Mouse (Mus musculus) CH12.LX (cell line): ENCODE data around the gene Smg5. TPM values are rescaled to one million over a fixed set of nuclear protein-coding genes. Genes with fewer than 3 reads are reported as not detected.

Experiments
- DNase-seq: peaks from one replicate; pipeline ENCODE4 v3.0.0-alpha.2; 2013; ENCODE audit errors: extremely low read depth
- H3K27ac ChIP-seq: 2 replicates; pipeline ENCODE4 v1.5.1; 2012; ENCODE audit warnings: low read depth, mild to moderate bottlenecking, control low read depth, moderate library complexity; ENCODE audit not compliant: insufficient read depth
- H3K27me3 ChIP-seq: replicated peaks from 2 replicates; pipeline ENCODE3; 2012; ENCODE audit warnings: inconsistent platforms
- H3K36me3 ChIP-seq, 2 experiments: replicated peaks in 1 of 2; 2 replicates each; pipeline versions ENCODE3 to v1.6.1; 2012; ENCODE audit warnings: inconsistent platforms in 1 of 2, low read length in 1 of 2, mild to moderate bottlenecking in 1 of 2, mixed read lengths in 1 of 2, moderate library complexity in 1 of 2; ENCODE audit not compliant: control insufficient read depth in 1 of 2, insufficient read depth in 1 of 2
- H3K4me1 ChIP-seq, 2 experiments: 2 replicates each; pipeline ENCODE4 v1.6.1; 2012; ENCODE audit warnings: inconsistent platforms in 1 of 2, moderate library complexity in 1 of 2; ENCODE audit not compliant: insufficient read depth in 2 of 2, control insufficient read depth in 1 of 2
- H3K4me2 ChIP-seq: 2 replicates; pipeline ENCODE4 v1.6.1; 2012; ENCODE audit warnings: low read depth, mild to moderate bottlenecking, control low read depth; ENCODE audit not compliant: poor library complexity, insufficient read depth, severe bottlenecking
- H3K4me3 ChIP-seq, 3 experiments: fragments of 150-350 bp in 1 of 3; sonication (generic) in 1 of 3; replicated peaks in 1 of 3; 2 replicates each; pipeline versions ENCODE3 to v1.5.1; 2011 to 2012; ENCODE audit warnings: low read depth in 2 of 3, low read length in 2 of 3, mild to moderate bottlenecking in 2 of 3, moderate library complexity in 2 of 3, control low read depth in 1 of 3, improper control_type of control experiment in 1 of 3, inconsistent platforms in 1 of 3, mixed read lengths in 1 of 3; ENCODE audit not compliant: poor library complexity in 1 of 3
- H3K79me2 ChIP-seq: replicated peaks from 2 replicates; pipeline ENCODE4 v1.6.1; 2012; ENCODE audit warnings: mild to moderate bottlenecking, moderate library complexity; ENCODE audit not compliant: control insufficient read depth, poor library complexity, insufficient read depth, severe bottlenecking; ENCODE audit errors: extremely low read depth
- H3K9ac ChIP-seq: 2 replicates; pipeline ENCODE4 v1.6.1; 2012; ENCODE audit warnings: low read depth, mild to moderate bottlenecking, control low read depth, moderate library complexity; ENCODE audit not compliant: insufficient read depth
- H3K9me3 ChIP-seq: replicated peaks from 2 replicates; pipeline ENCODE3; 2012; ENCODE audit warnings: low read length, inconsistent platforms, mixed read lengths
- BHLHE40 ChIP-seq: IDR thresholded peaks from 2 replicates; pipeline ENCODE4 v1.6.1; 2011; ENCODE audit warnings: mild to moderate bottlenecking, low read depth, low read length, improper control_type of control experiment
- CHD1 ChIP-seq: IDR thresholded peaks from 2 replicates; pipeline ENCODE4 v1.6.1; 2012; ENCODE audit warnings: low read depth, low read length, improper control_type of control experiment, inconsistent platforms
- CHD2 ChIP-seq: IDR thresholded peaks from 2 replicates; pipeline ENCODE4 v1.6.1; 2011; ENCODE audit warnings: low read length, improper control_type of control experiment
- CTCF ChIP-seq, 2 experiments: IDR thresholded peaks in 1 of 2; conservative IDR thresholded peaks in 1 of 2; 2 replicates each; pipeline ENCODE4 v1.5.1; 2011 to 2012; ENCODE audit warnings: low read depth in 2 of 2, low read length in 2 of 2, improper control_type of control experiment in 1 of 2, inconsistent platforms in 1 of 2, mild to moderate bottlenecking in 1 of 2, moderate library complexity in 1 of 2
- E2F4 ChIP-seq: IDR thresholded peaks from 2 replicates; pipeline ENCODE4 v1.6.1; 2011; ENCODE audit warnings: low read depth, low read length, improper control_type of control experiment; ENCODE audit not compliant: insufficient replicate concordance
- ELF1 ChIP-seq: IDR thresholded peaks from 2 replicates; pipeline ENCODE4 v1.6.1; 2014; ENCODE audit warnings: low read depth, mild to moderate bottlenecking, inconsistent platforms, low read length, improper control_type of control experiment
- EP300 ChIP-seq: IDR thresholded peaks from 2 replicates; pipeline ENCODE4 v1.6.1; 2011; ENCODE audit warnings: low read length, improper control_type of control experiment
- ETS1 ChIP-seq: conservative IDR thresholded peaks from 2 replicates; pipeline ENCODE4 v1.6.1; 2012; ENCODE audit warnings: low read depth, mild to moderate bottlenecking, inconsistent platforms, low read length, improper control_type of control experiment, moderate library complexity
- GABPA ChIP-seq: IDR thresholded peaks from 2 replicates; pipeline ENCODE4 v1.6.1; 2012; ENCODE audit warnings: low read depth, low read length, improper control_type of control experiment, inconsistent platforms; ENCODE audit not compliant: insufficient replicate concordance
- HCFC1 ChIP-seq: IDR thresholded peaks from 2 replicates; pipeline ENCODE4 v1.6.1; 2012; ENCODE audit warnings: low read depth, mild to moderate bottlenecking, inconsistent platforms, low read length, improper control_type of control experiment
- IRF4 ChIP-seq: IDR thresholded peaks from 2 replicates; pipeline ENCODE4 v1.6.1; 2014; ENCODE audit warnings: low read depth, mild to moderate bottlenecking, inconsistent platforms, low read length, improper control_type of control experiment
- JUN ChIP-seq: IDR thresholded peaks from 2 replicates; pipeline ENCODE4 v1.6.1; 2011; ENCODE audit warnings: low read depth, mild to moderate bottlenecking, low read length, improper control_type of control experiment, moderate library complexity; ENCODE audit not compliant: insufficient read depth
- JUND ChIP-seq: conservative IDR thresholded peaks from 2 replicates; pipeline ENCODE4 v1.6.1; 2011; ENCODE audit warnings: low read depth, low read length, improper control_type of control experiment
- KAT2A ChIP-seq: IDR thresholded peaks from 2 replicates; pipeline ENCODE4 v1.6.1; 2012; ENCODE audit warnings: low read length, improper control_type of control experiment, inconsistent platforms; ENCODE audit not compliant: insufficient replicate concordance
- MAX ChIP-seq: IDR thresholded peaks from 2 replicates; pipeline ENCODE4 v1.6.1; 2011; ENCODE audit warnings: low read length, improper control_type of control experiment
- MAZ ChIP-seq: IDR thresholded peaks from 2 replicates; pipeline ENCODE4 v1.6.1; 2012; ENCODE audit warnings: low read depth, mild to moderate bottlenecking, inconsistent platforms, low read length, improper control_type of control experiment, moderate library complexity
- MXI1 ChIP-seq: IDR thresholded peaks from 2 replicates; pipeline ENCODE4 v1.6.1; 2011; ENCODE audit warnings: mild to moderate bottlenecking, low read depth, low read length, improper control_type of control experiment
- MYC ChIP-seq: IDR thresholded peaks from 2 replicates; pipeline ENCODE4 v1.6.1; 2011; ENCODE audit warnings: low read depth, mild to moderate bottlenecking, improper control_type of control experiment, low read length
- NELFE ChIP-seq: IDR thresholded peaks from 2 replicates; pipeline ENCODE4 v1.6.1; 2011; ENCODE audit warnings: low read depth, low read length, improper control_type of control experiment
- NRF1 ChIP-seq: IDR thresholded peaks from 2 replicates; pipeline ENCODE4 v1.6.1; 2014; ENCODE audit warnings: low read depth, mild to moderate bottlenecking, inconsistent platforms, low read length, improper control_type of control experiment, moderate library complexity
- PAX5 ChIP-seq: IDR thresholded peaks from 2 replicates; pipeline ENCODE4 v1.6.1; 2012; ENCODE audit warnings: low read length, inconsistent platforms, mixed read lengths
- POLR2A ChIP-seq: IDR thresholded peaks from 2 replicates; pipeline ENCODE4 v1.6.1; 2011; ENCODE audit warnings: low read depth, mild to moderate bottlenecking, improper control_type of control experiment, low read length
- POLR2AphosphoS2 ChIP-seq: IDR thresholded peaks from 2 replicates; pipeline ENCODE4 v1.6.1; 2011; ENCODE audit warnings: low read depth, low read length, improper control_type of control experiment
- RAD21 ChIP-seq: IDR thresholded peaks from 2 replicates; pipeline ENCODE4 v1.6.1; 2011; ENCODE audit warnings: low read depth, mild to moderate bottlenecking, low read length, improper control_type of control experiment, moderate library complexity
- SIN3A ChIP-seq: IDR thresholded peaks from 2 replicates; pipeline ENCODE4 v1.6.1; 2012; ENCODE audit warnings: low read length, improper control_type of control experiment, inconsistent platforms
- TBP ChIP-seq: conservative IDR thresholded peaks from 2 replicates; pipeline ENCODE4 v1.6.1; 2011; ENCODE audit warnings: low read depth, low read length, improper control_type of control experiment
- USF1 ChIP-seq: IDR thresholded peaks from 2 replicates; pipeline ENCODE4 v1.6.1; 2014; ENCODE audit warnings: low read depth, mild to moderate bottlenecking, inconsistent platforms, low read length, improper control_type of control experiment
- USF2 ChIP-seq: conservative IDR thresholded peaks from 2 replicates; pipeline ENCODE4 v1.6.1; 2011; ENCODE audit warnings: low read depth, low read length, improper control_type of control experiment
- ZC3H11A ChIP-seq: IDR thresholded peaks from 2 replicates; pipeline ENCODE4 v1.6.1; 2012; ENCODE audit warnings: low read depth, mild to moderate bottlenecking, inconsistent platforms, low read length, improper control_type of control experiment
- ZKSCAN1 ChIP-seq: IDR thresholded peaks from 2 replicates; pipeline ENCODE4 v1.6.1; 2012; ENCODE audit warnings: low read depth, inconsistent platforms, low read length, improper control_type of control experiment, borderline replicate concordance
- ZMIZ1 ChIP-seq: IDR thresholded peaks from 2 replicates; pipeline ENCODE4 v1.6.1; 2012; ENCODE audit warnings: low read depth, mild to moderate bottlenecking, inconsistent platforms, low read length, improper control_type of control experiment
- ZNF384 ChIP-seq: IDR thresholded peaks from 2 replicates; pipeline ENCODE4 v1.6.1; 2012; ENCODE audit warnings: low read depth, low read length, improper control_type of control experiment, inconsistent platforms
- dilution Hi-C: fragments of 300-500 bp; cut with MboI; formaldehyde crosslinking; loops from 2 replicates; pipeline ENCODE4 v1.14.3; 2020; ENCODE audit warnings: low sequenced_read_pairs; ENCODE audit not compliant: extremely low pct_unique_long_range_greater_than_20kb, extremely low pct_ligation_motif_present
- in situ Hi-C: fragments of 300-500 bp; cut with MboI; formaldehyde crosslinking; loops from 3 replicates; pipeline ENCODE4 v1.14.3; 2019; ENCODE audit warnings: low sequenced_read_pairs, low pct_ligation_motif_present, low pct_unique_long_range_greater_than_20kb, mixed read lengths
- polyA plus RNA-seq: library from polyadenylated mRNA; unstranded; fragments of >175 nt; gene quantifications from 2 replicates; pipeline ENCODE4 v1.2.1, GENCODE M21; 2012; ENCODE audit warnings: low read depth; ENCODE audit not compliant: insufficient read length
- total RNA-seq, 2 experiments: library from RNA; depleted of rRNA; stranded (reverse); fragments of 300-350 nt in 1 of 2; fragments of >200 nt in 1 of 2; gene quantifications; 2 replicates each; pipeline ENCODE4 v1.2.3; 2012 to 2014

Smg5 gene
- total and polyA plus RNA-seq, 3 experiments, result 43.7 to 81.6 (median 58.3) TPM

DNA sequence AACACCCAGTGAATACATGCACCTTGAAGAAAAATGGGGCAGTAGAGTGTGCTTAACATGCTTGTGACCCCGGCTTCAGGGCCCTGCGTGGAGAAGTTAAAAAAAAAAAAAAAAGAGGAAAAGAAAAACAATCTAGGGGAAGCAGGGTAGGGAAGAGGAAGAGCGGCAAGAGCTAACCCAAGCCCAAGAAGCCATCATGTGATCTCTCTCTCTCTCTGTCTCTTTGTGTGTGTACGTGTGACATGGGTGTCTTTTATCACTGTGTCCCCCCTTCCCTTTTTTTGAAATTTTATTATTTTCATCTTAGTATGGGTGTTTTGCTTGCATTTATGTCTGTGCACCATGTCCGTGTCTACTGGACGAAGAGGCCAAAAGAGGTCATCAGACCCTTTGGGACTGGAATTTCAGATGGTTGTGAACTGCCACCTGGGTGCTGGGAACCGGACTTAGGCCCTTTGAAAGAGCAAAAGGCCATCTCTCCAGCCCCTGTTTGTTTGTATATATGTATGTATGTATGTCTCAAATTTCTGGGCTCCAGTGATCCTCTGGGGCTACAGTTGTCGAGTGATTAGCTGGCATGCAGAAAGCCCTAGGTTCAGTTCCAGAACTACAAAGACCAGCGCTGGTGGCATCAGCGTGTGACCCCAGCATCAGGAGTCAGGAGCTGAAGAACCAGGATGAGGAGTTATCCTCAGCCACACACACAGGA lies 67.6 kb downstream of the Smg5 start:
- dilution Hi-C loops, result no loop called here
- H3K36me3 ChIP-seq, result peaks cover 15 to 69% of the 10 kb centered on the region in 2 experiments

GRCm38 (mm10) chr3:88407090-88407489 lies 71.0 kb downstream of the Smg5 start:
- no peak overlapping the region for H3K9ac ChIP-seq
- peaks cover 8 to 49% of the 10 kb centered on the region in 2 experiments for H3K4me1 ChIP-seq
- no peak overlapping the region for H3K27ac ChIP-seq
- DNase-seq, result peak; percentile 87
- peaks cover 25% of the 10 kb centered on the region; the same call in 1 of the 2 replicates for H3K79me2 ChIP-seq
- no peaks in the 10 kb centered on the region for H3K27me3 ChIP-seq
- in situ Hi-C loops (loop anchor here (5.0 kb wide), 2 partner anchors 55 to 115 kb away; partner anchors contain the start of gene Sema4a), dilution Hi-C loops (no loop called here)
- no peak overlapping the region for H3K4me3 ChIP-seq
- peaks cover 12 to 56% of the 10 kb centered on the region in 2 experiments for H3K36me3 ChIP-seq
- no peaks in the 10 kb centered on the region for H3K9me3 ChIP-seq
- no peak overlapping the region for H3K4me2 ChIP-seq
- TF ChIP-seq ZKSCAN1 (no peak), NELFE (no peak), CTCF (conservative IDR thresholded peaks at IDR 0.05 in 1 of 2, IDR thresholded peaks at IDR 0.05 in 1 of 2; ENCODE audit: low read depth in 2 of 2, low read length in 2 of 2) (peak; percentile 82 to 97), JUN (no peak), CHD2 (no peak), E2F4 (no peak), ELF1 (no peak), TBP (no peak), IRF4 (no peak), JUND (no peak), SIN3A (peak; percentile 51; the same call in 1 of the 2 replicates), ZC3H11A (peak; percentile 28; the same call in 1 of the 2 replicates), HCFC1 (no peak), USF1 (no peak), MYC (peak; percentile 89), MAX (peak; percentile 85), MAZ (no peak), POLR2A (no peak), BHLHE40 (peak; percentile 88), POLR2AphosphoS2 (no peak), EP300 (no peak), CHD1 (no peak), KAT2A (no peak), RAD21 (peak; percentile 97), PAX5 (no peak), ETS1 (no peak)

More for the DNA sequence above, 67.6 kb downstream of the Smg5 start:
- no peak for TF ChIP-seq USF2
- no peak for TF ChIP-seq BHLHE40
- TF ChIP-seq ZC3H11A, result no peak
- TF ChIP-seq MAX, result no peak
- no peak for TF ChIP-seq KAT2A
- no peak for TF ChIP-seq MYC
- TF ChIP-seq ZKSCAN1, result no peak
- no peak for TF ChIP-seq CHD2
- TF ChIP-seq NRF1, result no peak
- no peak for TF ChIP-seq POLR2AphosphoS2
- no peak for TF ChIP-seq ZNF384
- no peak for TF ChIP-seq EP300
- TF ChIP-seq IRF4, result no peak
- no peak for TF ChIP-seq ZMIZ1
- TF ChIP-seq MXI1, result no peak
- TF ChIP-seq TBP, result no peak
- no peak for TF ChIP-seq MAZ
- no peak for TF ChIP-seq JUN
- TF ChIP-seq GABPA, result no peak
- TF ChIP-seq NELFE, result no peak
- H3K9ac ChIP-seq, result no peak overlapping the region
- no peaks in the 10 kb centered on the region for H3K27me3 ChIP-seq
- H3K27ac ChIP-seq, result no peak overlapping the region
- no peak overlapping the region for H3K4me3 ChIP-seq
- H3K4me1 ChIP-seq, result peaks cover 7 to 37% of the 10 kb centered on the region in 2 experiments
- DNase-seq, result no peak
- H3K9me3 ChIP-seq, result peaks cover 2% of the 10 kb centered on the region
- no peak overlapping the region for H3K4me2 ChIP-seq
- in situ Hi-C loops, result no loop called here
- peaks cover 18% of the 10 kb centered on the region; the same call in 1 of the 2 replicates for H3K79me2 ChIP-seq
